Mouse (Mus musculus) megakaryocyte-erythroid progenitor cell, adult 5 weeks (primary cell): ENCODE results near the gene Klk6. TPM values are rescaled to one million over a fixed set of nuclear protein-coding genes. Genes with fewer than 3 reads are reported as not detected.

Experiments
- polyA plus RNA-seq: library from polyadenylated mRNA; stranded (reverse); fragments of >175 nt; gene quantifications from 2 replicates; pipeline ENCODE4 v1.2.3, GENCODE M21; 2012

Klk6 gene
- polyA plus RNA-seq, result not detected in 2 replicates

DNA sequence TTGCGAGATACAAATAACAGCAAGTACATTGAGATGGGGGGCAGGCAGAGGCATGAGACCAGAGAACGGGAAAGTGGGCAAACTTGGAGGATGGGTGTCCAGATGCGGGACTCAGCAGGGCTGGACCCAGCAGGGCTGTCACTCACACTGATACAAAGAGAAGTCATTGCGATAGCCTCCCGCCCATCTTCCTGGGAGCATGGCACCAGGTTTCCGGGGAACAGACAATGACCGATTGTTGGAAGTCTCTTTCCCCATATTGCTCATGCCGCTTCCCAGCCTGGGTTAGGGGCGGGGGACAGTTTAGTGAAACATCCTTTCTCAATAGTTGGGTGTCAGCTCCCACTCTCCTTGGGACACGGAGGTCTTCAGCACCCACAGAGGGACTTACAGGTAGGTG lies at the start of gene Klk6:
Gene Klk6 (plus strand): TSS at position 301 of the 400 bp plus-strand sequence.

DNA sequence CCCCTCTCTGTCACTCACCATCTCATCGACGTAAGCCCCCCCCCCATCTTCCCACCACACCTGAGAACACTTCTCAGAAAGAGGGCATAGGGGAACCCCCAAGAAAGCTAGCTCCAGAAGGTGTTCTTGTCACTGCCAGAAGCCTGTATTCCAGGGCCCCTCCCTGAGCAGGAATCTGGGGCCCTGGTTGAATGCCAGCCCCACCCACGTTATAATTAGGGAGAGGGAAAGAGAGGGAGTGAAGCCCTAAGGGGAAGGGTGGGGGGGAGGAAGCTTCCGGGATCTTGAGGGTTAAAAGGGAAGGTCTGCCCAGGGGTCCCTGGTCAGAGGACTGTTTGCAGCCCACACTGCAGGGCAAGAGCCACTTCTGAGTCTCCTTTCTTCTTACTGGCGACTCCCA lies 43.6 kb upstream of the Klk6 start, which contains the start of gene Klk10:
Gene Klk10 (plus strand): TSS at position 290 of the 400 bp plus-strand sequence.

DNA sequence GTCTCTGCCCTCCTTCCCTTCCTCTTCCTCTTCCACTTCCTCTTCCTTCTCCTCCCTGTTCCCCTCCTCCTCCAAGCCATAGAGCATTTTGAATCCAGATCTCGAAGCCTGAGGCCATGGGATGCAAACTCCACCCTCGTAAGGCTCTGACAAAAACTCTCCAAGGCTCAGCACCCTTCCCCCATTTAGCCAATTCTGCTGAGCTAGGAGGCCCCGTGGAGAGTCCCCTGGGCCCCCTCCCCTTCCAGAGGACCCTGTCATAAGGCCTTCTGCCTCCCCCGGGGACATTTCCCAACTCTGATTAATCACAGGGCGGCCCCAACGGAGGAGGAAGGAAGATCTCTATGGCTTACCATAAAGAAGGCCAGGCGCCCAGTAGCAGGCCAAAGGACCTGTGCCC lies 32.7 kb upstream of the Klk6 start, which contains the start of gene Klk9:
Gene Klk9 (plus strand): TSS at position 301 of the 400 bp plus-strand sequence.

DNA sequence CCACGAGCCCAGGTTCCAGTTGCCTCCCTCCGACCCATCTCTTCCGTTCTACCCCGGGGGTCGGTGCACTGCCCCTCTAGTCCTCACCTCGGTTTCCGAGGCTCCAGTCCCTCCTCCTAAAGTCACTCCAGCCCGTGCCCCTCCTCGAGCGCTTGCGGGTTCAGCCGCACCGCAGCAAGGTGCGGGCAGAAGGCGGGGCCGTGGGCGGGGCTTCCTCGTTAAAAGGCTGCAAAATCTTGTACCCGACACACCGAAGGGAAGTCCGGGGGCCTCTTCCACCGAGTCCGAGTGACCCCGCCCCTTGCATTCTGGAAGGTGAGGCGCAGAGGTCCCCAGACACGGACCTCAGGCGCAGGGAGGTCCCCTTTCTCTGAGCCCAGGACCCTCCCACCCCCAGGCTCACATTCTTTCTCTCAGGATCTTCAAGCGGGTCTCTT lies 26.9 kb upstream of the Klk6 start, which contains the start of gene Klk8:
Gene Klk8 (plus strand): TSS at position 245 of the 437 bp plus-strand sequence.

DNA sequence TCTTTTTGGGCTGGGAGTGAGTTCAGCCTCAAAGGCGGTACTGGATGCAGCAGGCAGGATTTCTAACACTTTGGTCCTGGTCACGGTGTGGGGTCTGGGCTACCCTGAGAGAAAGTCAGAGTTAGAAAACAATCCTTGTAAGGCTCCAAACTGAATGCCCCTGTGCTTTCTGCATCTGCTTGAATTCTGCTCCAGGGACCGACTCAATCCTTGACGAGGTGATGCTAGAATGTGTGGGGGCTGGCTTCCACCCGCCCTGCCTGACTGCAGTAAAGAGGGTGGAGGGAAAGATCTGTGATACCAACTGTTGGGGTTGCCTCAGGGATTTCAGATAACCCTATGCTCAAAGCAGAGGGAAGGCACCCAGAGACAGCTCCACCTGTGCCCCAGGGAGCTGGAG lies 13.3 kb upstream of the Klk6 start, which contains the start of gene Klk7:
Gene Klk7 (plus strand): TSS at position 301 of the 400 bp plus-strand sequence.

DNA sequence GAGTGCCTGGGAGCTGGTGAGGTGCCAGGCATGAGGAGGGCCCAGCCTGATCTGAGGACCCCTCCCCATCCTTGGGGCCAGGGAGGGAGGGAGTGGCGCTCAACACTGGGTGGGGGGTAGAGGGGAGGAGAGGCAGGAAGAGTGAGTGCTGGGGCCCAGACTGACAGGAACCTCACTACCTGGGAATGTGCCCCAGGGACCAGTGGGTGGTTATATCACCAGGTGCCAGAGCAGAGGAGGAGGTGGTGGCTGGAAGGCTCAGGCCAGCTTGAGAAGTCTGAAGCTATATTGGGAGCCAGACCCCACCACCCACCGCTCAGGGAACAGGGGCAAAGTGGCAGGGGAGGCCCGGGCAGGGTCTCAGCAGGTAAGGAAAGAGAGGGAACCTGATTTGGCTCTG lies 17.4 kb downstream of the Klk6 start, which contains the start of gene Klk5:
Gene Klk5 (plus strand): TSS at position 271 of the 400 bp plus-strand sequence.

DNA sequence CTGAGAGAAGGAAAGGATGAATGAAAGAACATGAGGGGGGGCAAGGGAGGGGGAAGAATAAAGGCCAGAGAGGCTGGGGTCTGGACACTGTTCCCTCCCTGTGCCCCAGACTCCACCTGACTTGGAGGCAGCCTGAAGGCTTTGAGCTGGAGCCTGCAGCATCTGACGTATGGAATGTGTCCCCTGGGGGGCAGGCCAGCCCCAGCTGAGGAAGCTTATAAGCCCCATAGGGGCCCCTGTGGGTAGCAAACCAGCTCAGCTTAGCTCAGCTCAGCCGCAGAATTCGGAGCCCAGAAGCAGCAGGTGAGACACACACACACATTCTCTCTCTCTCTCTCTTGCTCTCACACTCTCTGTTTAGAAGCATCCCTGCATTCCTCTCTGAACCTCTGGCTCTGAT lies 56.6 kb downstream of the Klk6 start, which contains the start of gene Klk4:
Gene Klk4 (plus strand): TSS at position 249 of the 400 bp plus-strand sequence.

Other genes starting within 250 kb of the Klk6 start
- gene Zfp719, start 244.9 kb upstream of the Klk6 start, polyA plus RNA-seq, result 0.04 and 0.14 TPM in 2 replicates
- gene Zfp819, start 217.3 kb upstream of the Klk6 start, polyA plus RNA-seq, result not detected in 2 replicates
- not detected in 2 replicates for gene Ceacam18, start 189.8 kb upstream of the Klk6 start, polyA plus RNA-seq
- gene Siglece, start 164.3 kb upstream of the Klk6 start, polyA plus RNA-seq, result 0.99 and 3.2 TPM in 2 replicates
- 18.6 and 19.4 TPM in 2 replicates for gene Ctu1, start 152.5 kb upstream of the Klk6 start, polyA plus RNA-seq
- gene Klk14, start 134.1 kb upstream of the Klk6 start, polyA plus RNA-seq, result not detected in 2 replicates
- not detected in 2 replicates for gene Klk13, start 111.9 kb upstream of the Klk6 start, polyA plus RNA-seq
- not detected in 2 replicates for gene Klk12, start 55.6 kb upstream of the Klk6 start, polyA plus RNA-seq
- gene Klk11, start 49.9 kb upstream of the Klk6 start, polyA plus RNA-seq, result not detected in 2 replicates
- gene Klk10, start 43.5 kb upstream of the Klk6 start, polyA plus RNA-seq, result 0.06 TPM in 1 of 2 replicates, not detected in the other
- not detected in 2 replicates for gene Klk9, start 32.6 kb upstream of the Klk6 start, polyA plus RNA-seq
- gene Klk8, start 26.9 kb upstream of the Klk6 start, polyA plus RNA-seq, result 25.3 and 55.0 TPM in 2 replicates
- not detected in 2 replicates for gene Klk7, start 13.2 kb upstream of the Klk6 start, polyA plus RNA-seq
- not detected in 2 replicates for gene Klk5, start 17.5 kb downstream of the Klk6 start, polyA plus RNA-seq
- gene Klk4, start 56.7 kb downstream of the Klk6 start, polyA plus RNA-seq, result not detected in 2 replicates
- gene Klk15, start 109.2 kb downstream of the Klk6 start, polyA plus RNA-seq, result not detected in 2 replicates
- gene Klk1b8, start 126.2 kb downstream of the Klk6 start, polyA plus RNA-seq, result not detected in 2 replicates
- gene Klk1b1, start 142.3 kb downstream of the Klk6 start, polyA plus RNA-seq, result not detected in 2 replicates
- not detected in 2 replicates for gene Klk1b9, start 151.6 kb downstream of the Klk6 start, polyA plus RNA-seq
- gene Klk1b11, start 171.4 kb downstream of the Klk6 start, polyA plus RNA-seq, result 0.15 TPM in 1 of 2 replicates, not detected in the other
- not detected in 2 replicates for gene Klk1b26, start 187.7 kb downstream of the Klk6 start, polyA plus RNA-seq
- gene Klk1b27, start 227.8 kb downstream of the Klk6 start, polyA plus RNA-seq, result not detected in 2 replicates